Comparison of ENCODE assay signal across 9 mouse cellular contexts in the genomic region with DNA sequence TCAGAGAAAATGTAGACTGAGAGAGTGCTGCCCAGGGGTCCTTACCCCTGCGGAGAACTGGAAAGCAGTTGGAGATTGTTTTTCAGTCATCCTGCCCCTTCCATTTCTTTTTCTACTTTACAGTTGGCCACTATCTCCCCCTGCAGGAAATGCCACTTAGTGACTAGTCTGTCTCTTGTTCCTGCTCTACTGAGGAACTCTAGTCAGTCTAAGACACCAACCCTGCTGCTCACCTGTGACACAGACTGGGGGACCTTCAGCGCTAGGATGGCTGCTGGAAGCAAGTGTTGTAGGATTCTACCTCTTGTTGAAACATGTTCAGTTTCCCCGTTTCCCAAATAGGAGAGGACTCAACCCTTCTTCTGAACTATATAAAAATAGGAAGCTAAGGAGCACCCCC. TPM values are rescaled to one million over a fixed set of nuclear protein-coding genes. Genes with fewer than 3 reads are reported as not detected.
DNase-seq lines count a peak whose midpoint lies in the region; ATAC-seq and TF ChIP-seq lines count a peak whose summit lies in the region.
"Had no signal": no experiment of that assay in that cellular context is flagged by ENCODE, and none has a peak within 500 bp of the region (broad histone marks: within the 10 kb centered on the region; RNA-seq: fewer than 3 reads in every experiment).

No protein-coding gene starts in this region.

- H3K4me3 ChIP-seq in intestine, postnatal 0 days (ENCODE audit: low read depth, low read length) = no peak overlapping the region
- no peak overlapping the region for H3K4me3 ChIP-seq in intestine, embryonic 16.5 days (ENCODE audit: low read length)
- no peak overlapping the region for H3K4me3 ChIP-seq in small intestine, adult 2 months (ENCODE audit: low read depth, low read length)
- no peak overlapping the region for H3K4me3 ChIP-seq in limb, embryonic 10.5 days
- no peak overlapping the region for H3K4me3 ChIP-seq in hindbrain, embryonic 14.5 days (replicated peaks; ENCODE audit: low read length)

- no peak for TF ChIP-seq POLR2A in small intestine, adult 2 months (IDR thresholded peaks at IDR 0.05; ENCODE audit: low read depth, low read length)

- no peak overlapping the region for H3K27ac ChIP-seq in intestine, postnatal 0 days (ENCODE audit: low read depth, low read length)
- H3K27ac ChIP-seq in intestine, embryonic 16.5 days (ENCODE audit: low read length) = no peak overlapping the region
- peak overlapping the region; percentile 77 for H3K27ac ChIP-seq in small intestine, adult 2 months (ENCODE audit: insufficient read depth, low read depth, low read length)
- H3K27ac ChIP-seq in limb, embryonic 10.5 days = no peak overlapping the region
- H3K27ac ChIP-seq in hindbrain, embryonic 14.5 days = no peak overlapping the region

- TF ChIP-seq CTCF in intestine, postnatal 0 days (IDR thresholded peaks at IDR 0.05; ENCODE audit: low read depth) = peak; percentile 60
- TF ChIP-seq CTCF in small intestine, adult 2 months (IDR thresholded peaks at IDR 0.05; ENCODE audit: extremely low read depth, insufficient read length, insufficient replicate concordance, low read depth, low read length) = no peak

- no peak overlapping the region for H3K9ac ChIP-seq in intestine, postnatal 0 days (ENCODE audit: low read depth, low read length)
- H3K9ac ChIP-seq in intestine, embryonic 16.5 days (ENCODE audit: low read depth, low read length) = no peak overlapping the region
- H3K9ac ChIP-seq in hindbrain, embryonic 14.5 days = no peak overlapping the region

- H3K4me2 ChIP-seq in intestine, postnatal 0 days (replicated peaks; ENCODE audit: low read depth) = no peak overlapping the region
- no peak overlapping the region for H3K4me2 ChIP-seq in intestine, embryonic 16.5 days (ENCODE audit: low read depth, low read length)
- no peak overlapping the region for H3K4me2 ChIP-seq in hindbrain, embryonic 14.5 days (replicated peaks)

- H3K36me3 ChIP-seq in intestine, postnatal 0 days (ENCODE audit: control insufficient read depth, insufficient read depth) = no peaks in the 10 kb centered on the region
- H3K36me3 ChIP-seq in intestine, embryonic 16.5 days (ENCODE audit: control insufficient read depth, insufficient read depth, low read length) = no peaks in the 10 kb centered on the region
- H3K36me3 ChIP-seq in small intestine, adult 2 months (ENCODE audit: control insufficient read depth, insufficient read depth, low read length) = no peaks in the 10 kb centered on the region
- H3K36me3 ChIP-seq in limb, embryonic 10.5 days = no peaks in the 10 kb centered on the region
- no peaks in the 10 kb centered on the region for H3K36me3 ChIP-seq in hindbrain, embryonic 14.5 days (replicated peaks; ENCODE audit: control insufficient read depth, insufficient read depth)

- H3K4me1 ChIP-seq in intestine, postnatal 0 days (replicated peaks; ENCODE audit: control insufficient read depth, insufficient read depth, low read length) = no peaks in the 10 kb centered on the region
- no peaks in the 10 kb centered on the region for H3K4me1 ChIP-seq in intestine, embryonic 16.5 days (ENCODE audit: control insufficient read depth, insufficient read depth, low read length)
- peaks cover 11% of the 10 kb centered on the region; the same call in 1 of the 2 replicates for H3K4me1 ChIP-seq in small intestine, adult 2 months (ENCODE audit: control insufficient read depth, insufficient read depth, insufficient read length, low read length)
- no peaks in the 10 kb centered on the region for H3K4me1 ChIP-seq in limb, embryonic 10.5 days
- H3K4me1 ChIP-seq in hindbrain, embryonic 14.5 days (replicated peaks; ENCODE audit: control insufficient read depth, insufficient read depth, low read length) = no peaks in the 10 kb centered on the region

- H3K9me3 ChIP-seq in intestine, postnatal 0 days (ENCODE audit: control insufficient read depth) = no peaks in the 10 kb centered on the region
- no peaks in the 10 kb centered on the region for H3K9me3 ChIP-seq in intestine, embryonic 16.5 days (ENCODE audit: control insufficient read depth, low read length)
- H3K9me3 ChIP-seq in limb, embryonic 10.5 days (replicated peaks) = no peaks in the 10 kb centered on the region
- H3K9me3 ChIP-seq in hindbrain, embryonic 14.5 days (ENCODE audit: control insufficient read depth, low read length) = no peaks in the 10 kb centered on the region

- no peak for ATAC-seq in intestine, postnatal 0 days
- no peak for ATAC-seq in intestine, embryonic 16.5 days
- no peak for ATAC-seq in hindbrain, embryonic 14.5 days (ENCODE audit: low FRiP score)

- DNase-seq in A20 (ENCODE audit: low read depth, low spot score) (peak; percentile 41), R1 (ENCODE audit: low read depth, low spot score) (peak; percentile 20)
- no peak for DNase-seq in limb, embryonic 10.5 days (ENCODE audit: low spot score)
- DNase-seq in frontal cortex, adult 2 months (ENCODE audit: extremely low spot score in 1 of 2, low spot score in 1 of 2) = no peak
- DNase-seq in hindbrain, embryonic 14.5 days (ENCODE audit: low spot score) = no peak

- H3K27me3 ChIP-seq in intestine, postnatal 0 days (replicated peaks; ENCODE audit: control insufficient read depth, insufficient read depth, low read length) = no peaks in the 10 kb centered on the region
- H3K27me3 ChIP-seq in intestine, embryonic 16.5 days (replicated peaks; ENCODE audit: control insufficient read depth, insufficient read depth, low read length) = no peaks in the 10 kb centered on the region
- no peaks in the 10 kb centered on the region for H3K27me3 ChIP-seq in small intestine, adult 2 months (ENCODE audit: control insufficient read depth, insufficient read depth, low read length)
- H3K27me3 ChIP-seq in limb, embryonic 10.5 days (ENCODE audit: low read depth, poor library complexity, severe bottlenecking) = no peaks in the 10 kb centered on the region
- no peaks in the 10 kb centered on the region for H3K27me3 ChIP-seq in hindbrain, embryonic 14.5 days (ENCODE audit: control insufficient read depth, insufficient read depth, low read length)

- WGBS in intestine, postnatal 0 days = 72% methylated on average over 3 of the region's 3 CpGs
- WGBS in intestine, embryonic 16.5 days = 65% methylated on average over 3 of the region's 3 CpGs
- WGBS in small intestine, adult 2 months = 86% methylated on average over 3 of the region's 3 CpGs
- 64% methylated on average over 3 of the region's 3 CpGs for WGBS in limb, embryonic 10.5 days
- 66% methylated on average over 3 of the region's 3 CpGs for WGBS in hindbrain, embryonic 14.5 days

RNA-seq across cellular contexts. Expression of a gene that starts 5.9 kb away (rescaled TPM):
- not detected in 2 replicates for polyA plus RNA-seq in intestine, postnatal 0 days (2015; fragmentation: Nextera tagmentation; extraction: Ambion mirVana)
- not detected in 2 replicates for polyA plus RNA-seq in intestine, embryonic 16.5 days (2015; fragmentation: Nextera tagmentation; extraction: Ambion mirVana)
- polyA plus RNA-seq in small intestine, adult 2 months (2012; rRNA removed) = not detected in 2 replicates
- not detected in 2 replicates for polyA plus RNA-seq in limb, embryonic 10.5 days (2016; fragmentation: Nextera tagmentation; extraction: Ambion mirVana)
- polyA plus RNA-seq in frontal cortex, adult 2 months (2012; rRNA removed) = not detected in 2 replicates
- polyA plus RNA-seq in hindbrain, embryonic 14.5 days (2014; fragmentation: Nextera tagmentation; extraction: Ambion mirVana) = not detected in 2 replicates
- polyA plus RNA-seq: limb, embryonic 14.5 days had no signal

RNA-seq across cellular contexts. Expression of a gene that starts 9.6 kb away (rescaled TPM):
- polyA plus RNA-seq in intestine, postnatal 0 days (2015; fragmentation: Nextera tagmentation; extraction: Ambion mirVana) = 1.2 and 1.3 TPM in 2 replicates
- polyA plus RNA-seq in intestine, embryonic 16.5 days (2015; fragmentation: Nextera tagmentation; extraction: Ambion mirVana) = 0.43 and 0.66 TPM in 2 replicates
- 3.6 and 5.0 TPM in 2 replicates for polyA plus RNA-seq in small intestine, adult 2 months (2012; rRNA removed)
- 0.20 and 0.26 TPM in 2 replicates for polyA plus RNA-seq in limb, embryonic 10.5 days (2016; fragmentation: Nextera tagmentation; extraction: Ambion mirVana)
- polyA plus RNA-seq in frontal cortex, adult 2 months (2012; rRNA removed) = 1.1 and 1.3 TPM in 2 replicates
- 1.5 and 1.9 TPM in 2 replicates for polyA plus RNA-seq in hindbrain, embryonic 14.5 days (2014; fragmentation: Nextera tagmentation; extraction: Ambion mirVana)

RNA-seq across cellular contexts. Expression of a gene that starts 22.9 kb away (rescaled TPM):
- polyA plus RNA-seq in intestine, postnatal 0 days (2015; fragmentation: Nextera tagmentation; extraction: Ambion mirVana) = 0.56 and 0.64 TPM in 2 replicates
- 0.37 and 0.64 TPM in 2 replicates for polyA plus RNA-seq in intestine, embryonic 16.5 days (2015; fragmentation: Nextera tagmentation; extraction: Ambion mirVana)
- 2.6 and 10.0 TPM in 2 replicates for polyA plus RNA-seq in small intestine, adult 2 months (2012; rRNA removed)
- 0.23 TPM in 1 of 2 replicates, not detected in the other for polyA plus RNA-seq in limb, embryonic 10.5 days (2016; fragmentation: Nextera tagmentation; extraction: Ambion mirVana)
- polyA plus RNA-seq in frontal cortex, adult 2 months (2012; rRNA removed) = 0.56 and 0.61 TPM in 2 replicates
- polyA plus RNA-seq in hindbrain, embryonic 14.5 days (2014; fragmentation: Nextera tagmentation; extraction: Ambion mirVana) = 0.43 TPM in 1 of 2 replicates, not detected in the other

RNA-seq across cellular contexts. Expression of a gene that starts 46.6 kb away (rescaled TPM):
- polyA plus RNA-seq in intestine, postnatal 0 days (2015; fragmentation: Nextera tagmentation; extraction: Ambion mirVana) = 100 and 108 TPM in 2 replicates
- 30.3 and 39.1 TPM in 2 replicates for polyA plus RNA-seq in intestine, embryonic 16.5 days (2015; fragmentation: Nextera tagmentation; extraction: Ambion mirVana)
- polyA plus RNA-seq in small intestine, adult 2 months (2012; rRNA removed) = 11.0 and 32.1 TPM in 2 replicates
- 1.3 and 1.6 TPM in 2 replicates for polyA plus RNA-seq in limb, embryonic 10.5 days (2016; fragmentation: Nextera tagmentation; extraction: Ambion mirVana)
- 2.6 and 2.9 TPM in 2 replicates for polyA plus RNA-seq in frontal cortex, adult 2 months (2012; rRNA removed)
- polyA plus RNA-seq in hindbrain, embryonic 14.5 days (2014; fragmentation: Nextera tagmentation; extraction: Ambion mirVana) = 2.5 and 3.1 TPM in 2 replicates

Comparison
In these comparisons a context has a peak if more than half of its experiments do, and no peak if none do; other contexts are left out.
1. DNase-seq: peak in A20 (single experiment) and R1 (single experiment); none in limb, embryonic 10.5 days (single experiment), frontal cortex, adult 2 months (0 of 2) and hindbrain, embryonic 14.5 days (single experiment).